Mouse (Mus musculus): ENCODE data around the gene Irf3. TPM values are rescaled to one million over a fixed set of nuclear protein-coding genes. Genes with fewer than 3 reads are reported as not detected.

The Irf3 gene
- polyA plus RNA-seq, 1 experiment from 2014 or later = 84.6 TPM

DNA sequence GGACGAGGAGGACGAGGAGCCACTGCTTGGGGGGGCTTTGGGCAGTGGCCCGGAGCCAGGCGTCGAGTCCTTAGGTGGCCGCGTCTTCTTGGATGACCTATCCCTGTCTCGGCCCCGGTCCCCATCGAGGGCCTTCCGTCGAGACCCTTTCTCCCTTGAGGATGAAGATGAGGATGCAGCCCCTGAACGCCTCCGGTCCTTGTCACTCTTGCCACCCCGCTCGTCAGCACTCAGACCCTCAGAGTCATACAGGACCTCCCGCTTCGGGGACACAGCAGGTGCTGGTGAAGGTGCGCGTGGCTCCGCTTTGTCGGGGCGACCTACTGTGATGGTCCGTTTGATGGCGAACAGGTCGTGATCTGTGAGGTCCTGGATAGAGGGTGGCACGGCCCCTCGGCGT lies 9.7 kb downstream of the Irf3 start:
- H3K4me1 ChIP-seq (ENCODE audit: control insufficient read depth, insufficient read depth, low read length) = no peaks in the 10 kb centered on the region
- 96% methylated on average over 29 of the region's 29 CpGs for WGBS
- DNase-seq (ENCODE audit: low spot score) = no peak
- no peaks in the 10 kb centered on the region for H3K27me3 ChIP-seq (replicated peaks; ENCODE audit: control insufficient read depth, insufficient read depth, low read length)
- H3K4me3 ChIP-seq (ENCODE audit: low read depth, low read length) = no peak overlapping the region
- H3K9me3 ChIP-seq (ENCODE audit: control insufficient read depth, low read length) = no peaks in the 10 kb centered on the region
- no peak overlapping the region for H3K9ac ChIP-seq (ENCODE audit: low read depth, low read length)
- peaks cover 100% of the 10 kb centered on the region for H3K36me3 ChIP-seq (ENCODE audit: control insufficient read depth, insufficient read depth, low read length)
- ATAC-seq (ENCODE audit: low read depth) = no peak
- no peak overlapping the region for H3K4me2 ChIP-seq (ENCODE audit: low read depth, low read length)
- no peak overlapping the region for H3K27ac ChIP-seq (replicated peaks; ENCODE audit: low read depth, low read length)

- DNase-seq (ENCODE audit: low spot score) (no peak), ATAC-seq (ENCODE audit: low read depth) (no peak)
- H3K4me1 ChIP-seq (ENCODE audit: control insufficient read depth, insufficient read depth, low read length) = no peaks in the 10 kb centered on the region
- peaks cover 100% of the 10 kb centered on the region for H3K36me3 ChIP-seq (ENCODE audit: control insufficient read depth, insufficient read depth, low read length)
- H3K27me3 ChIP-seq (replicated peaks; ENCODE audit: control insufficient read depth, insufficient read depth, low read length) = no peaks in the 10 kb centered on the region
- no peak overlapping the region for H3K27ac ChIP-seq (replicated peaks; ENCODE audit: low read depth, low read length)
- H3K4me2 ChIP-seq (ENCODE audit: low read depth, low read length) = no peak overlapping the region
- H3K9me3 ChIP-seq (ENCODE audit: control insufficient read depth, low read length) = no peaks in the 10 kb centered on the region
- H3K9ac ChIP-seq (ENCODE audit: low read depth, low read length) = no peak overlapping the region
- WGBS = 97% methylated on average over 23 of the region's 30 CpGs
- H3K4me3 ChIP-seq (ENCODE audit: low read depth, low read length) = no peak overlapping the region
Measured at GRCm38 (mm10) chr7:45007846-45008245, 10.4 kb downstream of the Irf3 start.

GRCm38 (mm10) chr7:45008411-45008810 lies 11.0 kb downstream of the Irf3 start:
- no peak for DNase-seq (ENCODE audit: low spot score)
- 95% methylated on average over 19 of the region's 19 CpGs for WGBS

DNA sequence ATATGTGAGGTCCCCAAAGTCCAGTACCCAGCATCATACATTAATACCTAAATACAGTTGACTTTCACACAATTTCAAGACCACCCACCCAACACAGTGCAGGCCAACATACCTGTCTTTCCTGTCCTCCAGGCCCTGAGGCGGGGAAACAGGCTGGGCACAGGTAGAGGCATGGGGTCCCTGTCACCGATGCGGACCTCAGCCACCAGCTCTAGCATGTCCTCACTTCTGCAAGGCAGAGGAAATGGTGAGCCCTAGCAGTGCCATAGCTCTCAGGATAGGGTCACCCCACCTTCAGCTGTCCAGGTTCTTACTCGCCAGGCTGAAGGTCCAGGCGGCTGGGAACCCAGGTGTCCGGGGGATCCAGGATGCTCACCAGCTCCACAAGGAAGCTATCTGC lies 14.6 kb downstream of the Irf3 start:
- Histone ChIP-seq H3K4me3 (ENCODE audit: low read depth, low read length) (no peak overlapping the region), H3K27ac (replicated peaks; ENCODE audit: low read depth, low read length) (no peak overlapping the region), H3K27me3 (replicated peaks; ENCODE audit: control insufficient read depth, insufficient read depth, low read length) (no peaks in the 10 kb centered on the region), H3K36me3 (ENCODE audit: control insufficient read depth, insufficient read depth, low read length) (peaks cover 71% of the 10 kb centered on the region), H3K9ac (ENCODE audit: low read depth, low read length) (no peak overlapping the region), H3K4me1 (ENCODE audit: control insufficient read depth, insufficient read depth, low read length) (peaks cover 8% of the 10 kb centered on the region; the same call in 1 of the 2 replicates), H3K4me2 (ENCODE audit: low read depth, low read length) (no peak overlapping the region), H3K9me3 (ENCODE audit: control insufficient read depth, low read length) (no peaks in the 10 kb centered on the region)
- no peak for ATAC-seq (ENCODE audit: low read depth)
- 96% methylated on average over 6 of the region's 6 CpGs for WGBS
- no peak for DNase-seq (ENCODE audit: low spot score)

More at GRCm38 (mm10) chr7:45008411-45008810, 11.0 kb downstream of the Irf3 start:
- no peak overlapping the region for H3K4me2 ChIP-seq (ENCODE audit: low read depth, low read length)
- no peaks in the 10 kb centered on the region for H3K4me1 ChIP-seq (ENCODE audit: control insufficient read depth, insufficient read depth, low read length)
- no peak overlapping the region for H3K9ac ChIP-seq (ENCODE audit: low read depth, low read length)
- no peak overlapping the region for H3K4me3 ChIP-seq (ENCODE audit: low read depth, low read length)
- ATAC-seq (ENCODE audit: low read depth) = no peak
- H3K27ac ChIP-seq (replicated peaks; ENCODE audit: low read depth, low read length) = no peak overlapping the region
- no peaks in the 10 kb centered on the region for H3K9me3 ChIP-seq (ENCODE audit: control insufficient read depth, low read length)
- H3K27me3 ChIP-seq (replicated peaks; ENCODE audit: control insufficient read depth, insufficient read depth, low read length) = no peaks in the 10 kb centered on the region
- peaks cover 100% of the 10 kb centered on the region for H3K36me3 ChIP-seq (ENCODE audit: control insufficient read depth, insufficient read depth, low read length)

DNA sequence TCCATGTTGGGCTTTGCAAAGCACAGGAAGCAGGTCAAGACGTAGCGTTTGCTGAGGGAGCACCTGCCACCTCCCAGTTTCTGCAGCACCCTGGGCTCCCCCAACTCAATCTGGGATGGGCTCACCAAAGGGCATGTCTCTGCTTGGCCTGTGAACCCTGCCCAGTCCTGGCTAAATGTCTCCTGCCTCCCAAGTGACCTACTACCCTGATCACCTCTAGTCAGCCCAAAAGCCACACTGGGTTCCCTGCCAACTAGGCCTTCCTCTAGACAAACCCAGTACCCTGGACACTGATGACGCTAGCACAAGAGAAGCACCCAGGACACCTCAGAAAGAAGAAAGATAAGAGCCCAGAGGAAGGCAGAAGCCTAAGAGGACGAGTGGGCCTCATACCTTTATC lies 15.4 kb downstream of the Irf3 start:
- DNase-seq (ENCODE audit: low spot score) = no peak
- WGBS = 78% methylated on average over 4 of the region's 4 CpGs
- H3K4me1 ChIP-seq (ENCODE audit: control insufficient read depth, insufficient read depth, low read length) = peaks cover 8% of the 10 kb centered on the region; the same call in 1 of the 2 replicates
- no peaks in the 10 kb centered on the region for H3K9me3 ChIP-seq (ENCODE audit: control insufficient read depth, low read length)
- H3K4me2 ChIP-seq (ENCODE audit: low read depth, low read length) = no peak overlapping the region
- H3K36me3 ChIP-seq (ENCODE audit: control insufficient read depth, insufficient read depth, low read length) = peaks cover 63% of the 10 kb centered on the region
- H3K27me3 ChIP-seq (replicated peaks; ENCODE audit: control insufficient read depth, insufficient read depth, low read length) = no peaks in the 10 kb centered on the region
- no peak overlapping the region for H3K27ac ChIP-seq (replicated peaks; ENCODE audit: low read depth, low read length)
- no peak overlapping the region for H3K4me3 ChIP-seq (ENCODE audit: low read depth, low read length)
- no peak overlapping the region for H3K9ac ChIP-seq (ENCODE audit: low read depth, low read length)
- no peak for ATAC-seq (ENCODE audit: low read depth)

GRCm38 (mm10) chr7:45013366-45014095 lies 16.1 kb downstream of the Irf3 start:
- Histone ChIP-seq H3K9ac (ENCODE audit: low read depth, low read length) (peak overlapping the region; percentile 6; the same call in 1 of the 2 replicates), H3K27me3 (replicated peaks; ENCODE audit: control insufficient read depth, insufficient read depth, low read length) (no peaks in the 10 kb centered on the region), H3K27ac (replicated peaks; ENCODE audit: low read depth, low read length) (no peak overlapping the region), H3K9me3 (ENCODE audit: control insufficient read depth, low read length) (no peaks in the 10 kb centered on the region), H3K4me1 (ENCODE audit: control insufficient read depth, insufficient read depth, low read length) (peaks cover 11% of the 10 kb centered on the region), H3K4me3 (ENCODE audit: low read depth, low read length) (no peak overlapping the region), H3K4me2 (ENCODE audit: low read depth, low read length) (no peak overlapping the region), H3K36me3 (ENCODE audit: control insufficient read depth, insufficient read depth, low read length) (peaks cover 56% of the 10 kb centered on the region)
- no peak for DNase-seq (ENCODE audit: low spot score)
- no peak for ATAC-seq (ENCODE audit: low read depth)
- 92% methylated on average over 16 of the region's 16 CpGs for WGBS

- ATAC-seq (ENCODE audit: low read depth) (no peak), DNase-seq (ENCODE audit: low spot score) (no peak)
- peaks cover 51% of the 10 kb centered on the region for H3K36me3 ChIP-seq (ENCODE audit: control insufficient read depth, insufficient read depth, low read length)
- H3K27me3 ChIP-seq (replicated peaks; ENCODE audit: control insufficient read depth, insufficient read depth, low read length) = no peaks in the 10 kb centered on the region
- H3K9me3 ChIP-seq (ENCODE audit: control insufficient read depth, low read length) = no peaks in the 10 kb centered on the region
- peak overlapping the region; percentile 97; the same call in 1 of the 2 replicates for H3K9ac ChIP-seq (ENCODE audit: low read depth, low read length)
- H3K4me3 ChIP-seq (ENCODE audit: low read depth, low read length) = no peak overlapping the region
- H3K27ac ChIP-seq (replicated peaks; ENCODE audit: low read depth, low read length) = no peak overlapping the region
- H3K4me2 ChIP-seq (ENCODE audit: low read depth, low read length) = peak overlapping the region; percentile 71; the same call in 1 of the 2 replicates
- 94% methylated on average over 3 of the region's 3 CpGs for WGBS
- H3K4me1 ChIP-seq (ENCODE audit: control insufficient read depth, insufficient read depth, low read length) = peaks cover 15% of the 10 kb centered on the region
Measured at GRCm38 (mm10) chr7:45014096-45014451, 16.6 kb downstream of the Irf3 start.

- peak overlapping the region; percentile 71 for H3K4me2 ChIP-seq (ENCODE audit: low read depth, low read length)
- under 1% methylated on average over 17 of the region's 20 CpGs for WGBS
- no peak for DNase-seq (ENCODE audit: low spot score)
Measured at GRCm38 (mm10) chr7:45015344-45015956, 18.0 kb downstream of the Irf3 start.

More at GRCm38 (mm10) chr7:45015344-45015956, 18.0 kb downstream of the Irf3 start:
- Histone ChIP-seq H3K36me3 (ENCODE audit: control insufficient read depth, insufficient read depth, low read length) (peaks cover 37% of the 10 kb centered on the region), H3K9me3 (ENCODE audit: control insufficient read depth, low read length) (no peaks in the 10 kb centered on the region), H3K4me1 (ENCODE audit: control insufficient read depth, insufficient read depth, low read length) (peaks cover 19% of the 10 kb centered on the region), H3K27me3 (replicated peaks; ENCODE audit: control insufficient read depth, insufficient read depth, low read length) (no peaks in the 10 kb centered on the region), H3K27ac (replicated peaks; ENCODE audit: low read depth, low read length) (peak overlapping the region; percentile 86), H3K9ac (ENCODE audit: low read depth, low read length) (peak overlapping the region; percentile 97), H3K4me3 (ENCODE audit: low read depth, low read length) (peak overlapping the region; percentile 88)
- ATAC-seq (ENCODE audit: low read depth) = no peak
